Mouse (Mus musculus): Measurements from ENCODE around the gene Ndufc2.

Gene Ndufc2

DNA sequence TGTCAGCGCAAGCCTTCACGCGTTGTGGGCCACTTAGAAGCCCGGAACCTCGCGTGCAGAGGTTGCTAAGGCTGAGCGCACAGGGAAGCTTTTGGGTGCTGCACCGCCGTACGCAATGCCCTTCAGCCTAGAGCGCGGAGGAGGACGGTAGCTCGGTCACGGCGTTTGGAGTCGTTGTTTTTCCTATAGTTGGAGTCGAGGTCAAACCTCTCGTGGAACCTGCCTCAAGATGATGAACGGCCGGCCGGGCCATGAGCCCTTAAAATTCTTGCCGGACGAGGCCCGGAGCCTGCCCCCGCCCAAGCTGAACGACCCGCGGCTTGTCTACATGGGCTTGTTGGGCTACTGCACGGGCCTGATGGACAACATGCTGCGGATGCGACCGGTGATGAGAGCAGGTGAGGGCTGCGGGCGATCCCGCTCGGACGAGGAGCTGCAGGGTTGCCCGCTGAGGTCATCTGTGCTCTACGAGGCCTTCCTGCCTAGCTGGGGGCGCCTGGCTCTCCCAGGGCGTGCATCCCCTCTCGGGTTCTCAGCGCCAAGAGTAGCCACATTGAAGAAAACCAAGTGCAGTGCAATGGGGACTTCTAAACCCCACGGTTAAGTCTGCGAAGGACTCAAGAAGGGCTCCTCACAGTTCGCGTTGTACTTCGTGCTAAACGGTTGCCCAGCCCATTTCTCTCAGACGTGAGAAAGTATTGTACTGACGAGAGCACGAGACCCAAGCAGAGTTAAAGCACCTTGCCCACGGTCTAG lies at the start of gene Ndufc2:
Gene Ndufc2, plus strand, starts transcription at position 44 of the 756 bp plus-strand sequence.
- DNase-seq (ENCODE audit: low read depth, low spot score): peak; percentile 64

DNA sequence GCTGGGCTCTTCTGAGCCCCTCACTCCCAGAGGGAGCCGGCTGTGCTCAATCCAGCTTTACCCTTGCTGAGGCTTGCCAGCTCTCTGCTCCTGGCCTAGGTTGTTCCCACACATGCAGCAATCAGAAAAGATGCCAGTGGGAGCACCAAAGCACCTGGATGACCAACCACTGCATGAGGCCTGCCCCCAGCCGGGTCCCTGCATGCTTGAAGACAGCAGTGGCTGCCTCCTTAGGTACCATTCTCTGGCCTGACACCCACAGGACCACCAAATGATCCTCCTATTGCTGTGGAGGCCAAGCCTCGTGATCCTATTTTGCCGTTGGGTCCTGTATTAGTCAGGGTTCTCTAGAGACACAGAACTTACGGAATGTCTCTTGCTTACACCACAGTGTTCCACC lies 48.9 kb upstream of the Ndufc2 start:
- DNase-seq (ENCODE audit: low read depth, low spot score): no peak

DNA sequence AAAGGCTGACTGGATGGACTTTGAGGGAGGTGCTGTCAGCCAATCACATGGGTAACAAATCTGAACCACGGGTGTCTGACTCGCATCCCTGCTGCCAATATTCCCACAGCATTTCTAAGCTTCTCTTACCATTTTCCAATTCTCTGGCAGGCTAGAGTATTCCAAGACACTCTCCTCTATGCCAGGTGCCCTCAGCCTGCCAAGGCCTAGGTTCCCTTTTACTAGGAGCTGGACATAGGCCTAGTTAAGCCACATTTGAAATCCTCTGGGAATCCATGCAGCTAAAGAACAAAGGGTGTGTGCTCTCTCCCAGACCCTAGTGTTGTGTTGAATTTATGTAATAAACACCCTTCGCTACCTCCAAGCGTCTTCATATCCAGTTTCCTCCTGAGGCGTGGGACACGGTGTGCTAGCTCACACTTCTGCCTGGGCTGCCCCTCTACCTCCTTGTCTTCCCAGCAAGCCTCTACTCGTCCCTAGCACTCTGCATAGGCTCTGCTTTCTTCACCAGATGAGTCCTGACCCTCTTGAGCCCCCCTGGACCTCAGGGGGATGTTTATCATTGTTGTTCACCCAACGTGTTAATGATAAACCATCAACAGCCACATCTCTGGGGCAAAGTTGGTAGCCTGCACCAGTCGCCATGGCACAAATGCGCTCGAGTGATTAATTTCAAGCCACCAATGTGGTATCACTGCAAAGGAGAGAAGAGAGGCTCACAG lies 47.9 kb upstream of the Ndufc2 start:
- DNase-seq (ENCODE audit: low read depth, low spot score): no peak

DNA sequence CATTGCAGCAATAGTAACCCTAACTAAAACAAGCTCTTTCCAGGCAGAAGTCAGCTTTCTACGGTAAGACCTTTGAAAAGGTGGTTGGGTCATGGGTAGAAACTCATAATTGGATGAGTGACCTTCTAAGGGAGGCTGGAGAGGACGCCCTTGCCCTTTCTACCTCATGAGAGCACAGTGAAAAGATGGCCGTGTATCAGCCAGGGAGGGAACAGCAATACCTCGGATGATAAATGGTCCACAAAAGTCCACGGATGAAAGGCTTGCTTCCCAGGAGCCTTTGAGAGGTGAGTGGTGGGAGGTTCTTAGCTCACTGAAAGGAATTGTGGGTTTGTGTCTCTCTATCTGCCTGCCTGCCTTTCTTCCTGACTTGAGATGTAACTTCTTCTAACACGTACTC lies 46.4 kb upstream of the Ndufc2 start:
- no peak for DNase-seq (ENCODE audit: low read depth, low spot score)

DNA sequence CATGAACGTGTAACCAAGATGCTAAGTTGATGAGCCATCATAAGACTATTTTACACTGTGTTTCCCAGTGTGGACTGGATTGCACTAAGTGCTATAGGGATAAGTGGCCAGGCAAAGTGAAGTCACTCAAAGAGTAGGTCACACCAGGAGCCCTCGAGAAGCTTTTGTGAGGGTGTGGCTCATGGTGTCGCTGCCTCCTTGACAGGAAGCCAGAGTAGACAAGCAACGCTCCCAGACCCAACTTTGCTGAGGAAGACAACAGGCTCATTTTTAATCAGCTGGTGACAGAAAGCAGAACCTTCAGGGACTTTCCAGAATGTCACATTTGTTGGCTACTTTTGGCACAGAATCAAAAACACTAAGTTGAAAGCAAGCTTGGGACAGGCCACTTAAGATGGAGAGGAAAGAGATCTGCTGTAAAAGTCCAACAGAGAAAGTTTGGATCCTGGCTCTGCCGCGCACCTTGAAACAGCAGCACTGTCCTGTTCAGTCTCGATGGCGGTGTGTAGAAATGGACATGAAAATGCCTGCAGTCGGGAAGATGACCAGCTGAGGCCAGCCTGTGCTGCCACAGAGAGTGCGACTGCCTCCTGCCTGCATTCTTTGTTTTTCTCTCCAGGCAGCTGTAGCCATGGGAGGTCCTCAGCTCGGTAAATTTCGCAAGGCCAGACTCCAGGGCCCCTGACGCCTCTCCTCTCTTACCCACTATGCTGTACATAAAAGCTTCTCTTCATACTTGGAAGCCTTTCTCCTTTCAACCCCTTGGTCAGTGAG lies 44.5 kb upstream of the Ndufc2 start:
- no peak for DNase-seq (ENCODE audit: low read depth, low spot score)

DNA sequence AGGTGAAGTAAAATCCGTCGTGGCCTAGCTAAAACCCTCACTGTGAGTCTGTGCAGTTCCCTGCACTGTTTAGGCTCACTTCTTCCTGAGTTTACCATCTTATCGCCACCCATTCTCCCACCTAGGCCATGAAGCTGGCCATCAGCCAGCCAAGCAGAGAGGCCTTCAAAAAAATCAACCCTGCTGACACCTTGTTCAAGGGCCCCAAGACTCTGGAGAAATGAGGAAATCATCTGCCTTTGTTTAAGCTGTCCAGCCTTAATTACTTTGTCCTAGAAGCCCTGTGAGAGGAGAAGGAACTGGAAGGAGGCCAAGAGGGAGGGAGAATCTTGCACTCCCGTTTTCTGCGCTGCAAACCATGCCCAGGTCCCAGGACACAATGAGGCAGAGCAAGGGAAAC lies 43.5 kb upstream of the Ndufc2 start:
- DNase-seq (ENCODE audit: low read depth, low spot score): no peak

DNA sequence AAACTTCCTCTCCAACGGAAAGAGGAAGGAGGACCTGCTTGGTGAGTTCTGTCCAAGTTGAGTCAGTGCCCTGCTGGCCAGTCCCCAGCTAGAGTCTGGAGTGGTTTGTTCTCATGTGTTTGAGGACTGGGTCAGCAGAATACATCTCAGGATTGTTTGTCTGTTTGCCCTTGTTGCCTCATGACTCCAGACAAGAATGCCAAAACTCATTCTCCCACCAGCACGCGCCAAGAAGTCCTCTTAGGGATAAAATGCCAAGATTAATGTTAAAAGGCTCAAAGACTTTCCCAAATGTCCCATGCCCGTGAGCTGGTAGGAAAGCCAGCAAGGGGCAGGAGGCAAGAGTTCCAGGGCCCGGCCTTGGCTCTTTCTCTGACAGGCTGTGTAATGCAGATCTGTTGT lies 42.9 kb upstream of the Ndufc2 start:
- no peak for DNase-seq (ENCODE audit: low read depth, low spot score)

DNA sequence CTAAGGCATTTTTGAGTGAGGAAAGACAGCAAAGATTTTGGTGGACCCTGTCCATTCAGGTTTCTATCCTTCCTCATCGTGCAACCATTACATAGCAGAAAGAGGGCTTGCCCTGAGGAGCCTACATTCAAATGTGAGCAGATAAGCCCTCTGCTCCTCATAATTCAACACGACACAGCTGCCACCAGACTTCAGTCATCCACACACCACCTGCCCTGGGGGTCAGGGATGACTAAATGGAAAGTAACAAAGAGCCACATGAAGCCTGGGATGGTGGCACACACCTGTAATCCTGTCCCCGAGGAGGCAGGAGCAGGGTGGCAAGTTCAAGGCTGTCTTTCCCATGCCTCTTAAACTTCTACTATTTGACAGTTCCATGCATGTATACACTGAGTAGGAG lies 42.0 kb upstream of the Ndufc2 start:
- DNase-seq (ENCODE audit: low read depth, low spot score): no peak

DNA sequence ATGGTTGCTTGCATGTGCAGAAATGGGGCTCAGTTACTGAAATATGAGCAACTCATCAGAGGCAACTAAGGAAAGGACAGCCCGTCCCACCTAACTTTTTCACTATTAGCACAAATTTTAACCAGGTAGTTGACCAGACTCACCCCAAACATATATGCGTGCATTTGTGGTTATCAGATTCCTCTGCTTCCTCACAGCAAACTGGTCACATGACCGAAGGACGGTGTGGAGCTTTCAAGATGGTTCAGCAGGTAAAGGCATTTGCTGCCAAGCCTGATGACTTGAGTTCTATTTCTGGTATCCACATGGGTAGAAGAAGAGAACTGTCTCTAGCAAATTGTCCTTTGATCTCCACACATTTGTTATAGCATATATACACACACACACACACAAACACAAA lies 41.5 kb upstream of the Ndufc2 start:
- no peak for DNase-seq (ENCODE audit: low read depth, low spot score)

DNA sequence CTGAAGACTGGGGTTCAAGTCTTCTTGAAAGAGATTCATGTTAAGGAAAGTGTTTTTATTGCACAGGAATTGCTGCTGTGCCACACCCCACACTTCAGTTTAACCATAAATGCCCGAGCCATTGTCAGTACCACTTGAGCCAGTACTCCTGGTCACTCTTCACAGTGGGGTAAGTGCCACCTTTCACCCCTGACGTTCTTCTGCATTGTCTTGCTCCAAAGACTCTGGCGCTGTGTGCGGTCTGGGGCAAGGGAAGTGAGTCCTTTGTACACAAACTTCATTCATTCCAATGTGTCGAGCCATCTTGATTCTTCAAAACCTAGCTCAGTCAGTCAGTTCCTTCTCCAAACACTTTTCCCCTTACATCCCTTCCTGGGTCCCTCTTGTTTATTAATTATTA lies 39.6 kb upstream of the Ndufc2 start:
- DNase-seq (ENCODE audit: low read depth, low spot score): no peak

DNA sequence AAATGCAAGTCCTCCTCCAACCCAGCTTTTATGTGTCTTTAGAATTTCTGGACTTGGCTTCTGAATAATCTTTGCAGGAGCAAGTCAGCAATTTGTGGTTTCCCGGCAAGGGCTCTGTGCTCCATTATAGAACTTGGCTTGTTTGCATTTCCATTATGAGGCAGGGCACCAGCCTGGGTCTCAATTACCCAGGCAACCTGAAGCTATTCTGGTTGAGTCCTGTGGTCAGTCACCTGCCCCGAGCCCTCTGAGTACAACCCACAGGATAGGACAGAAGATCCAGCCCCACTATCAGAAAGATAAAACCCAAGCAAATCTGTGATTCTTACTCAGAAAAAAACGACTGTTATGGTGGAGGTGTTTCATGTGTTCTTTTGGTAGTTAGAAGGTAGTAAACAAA lies 38.8 kb upstream of the Ndufc2 start:
- DNase-seq (ENCODE audit: low read depth, low spot score): no peak

DNA sequence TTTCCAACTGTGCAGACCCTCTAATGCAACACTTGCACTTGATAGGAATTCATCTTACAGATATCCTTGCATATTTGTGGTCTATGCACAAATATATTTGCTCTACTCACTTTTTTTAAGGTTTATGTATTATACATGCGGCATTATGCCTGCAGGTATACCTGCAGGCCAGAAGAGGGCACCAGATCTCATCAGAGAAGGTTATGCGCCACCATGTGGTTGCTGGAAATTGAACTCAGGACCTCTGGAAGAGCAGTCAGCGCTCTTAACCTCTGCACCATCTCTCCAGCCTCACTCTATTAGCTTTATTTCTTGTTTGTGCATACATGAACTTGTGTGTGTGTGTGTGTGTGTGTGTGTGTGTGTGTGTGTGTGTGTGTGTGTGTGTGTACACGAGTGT lies 38.3 kb upstream of the Ndufc2 start:
- DNase-seq (ENCODE audit: low read depth, low spot score): no peak

DNA sequence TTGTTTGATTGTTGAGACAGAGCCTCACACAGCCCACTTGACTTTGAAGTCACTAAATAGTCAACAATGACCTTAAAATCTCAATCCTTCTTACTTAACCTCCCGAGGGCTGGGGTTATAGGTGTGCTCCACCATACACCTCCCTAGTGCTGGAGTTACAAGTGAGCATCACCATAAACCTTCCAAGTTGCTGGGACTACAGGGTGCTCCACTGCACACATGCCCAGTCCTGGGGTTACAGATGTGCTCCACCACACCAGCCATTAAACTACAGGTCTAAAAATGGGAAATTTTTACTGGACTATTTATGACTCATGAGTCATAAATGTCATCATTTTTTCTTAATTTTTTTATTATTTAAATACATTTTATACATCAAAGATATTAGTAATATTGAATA lies 33.9 kb upstream of the Ndufc2 start:
- DNase-seq (ENCODE audit: low read depth, low spot score): no peak

DNA sequence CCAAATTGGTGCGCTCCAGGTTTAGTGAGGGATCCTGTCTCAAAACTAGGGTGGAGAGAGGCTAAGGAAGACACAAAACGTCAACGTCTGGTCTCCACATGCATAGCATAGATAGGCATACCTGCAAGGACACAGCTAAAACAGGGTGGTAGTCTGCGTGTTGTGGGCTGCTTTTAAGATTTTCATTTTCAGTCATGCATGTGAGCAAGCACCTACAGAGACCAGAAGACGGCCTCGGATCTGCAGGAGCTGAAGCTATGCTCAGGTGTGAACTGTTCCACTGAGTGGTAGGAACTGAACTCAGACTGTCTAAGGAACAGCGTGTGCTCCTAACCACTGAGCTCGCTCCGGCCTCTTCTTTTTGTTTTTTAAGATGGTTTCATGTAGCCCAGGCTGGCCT lies 24.7 kb upstream of the Ndufc2 start:
- no peak for DNase-seq (ENCODE audit: low read depth, low spot score)

DNA sequence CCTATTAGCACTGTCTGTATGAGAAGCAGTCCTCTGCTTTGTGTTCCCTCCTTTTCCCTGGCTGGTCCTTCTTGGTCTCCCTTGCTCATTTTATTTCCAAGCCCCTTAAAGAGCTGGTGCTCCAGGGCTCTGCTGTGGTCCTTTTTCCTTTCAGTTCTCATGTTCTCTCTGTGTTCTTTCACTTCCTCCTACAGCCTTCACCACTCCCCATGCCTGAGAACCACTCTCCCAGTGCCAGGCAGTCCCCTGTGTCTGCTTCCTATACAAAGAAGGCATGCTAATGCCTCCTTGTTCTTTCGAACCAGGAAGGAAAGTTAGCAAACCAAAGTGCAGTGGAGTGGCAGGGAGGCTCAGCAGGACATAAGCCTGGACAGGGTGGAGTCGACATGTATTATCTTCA lies 23.9 kb upstream of the Ndufc2 start:
- DNase-seq (ENCODE audit: low read depth, low spot score): no peak

DNA sequence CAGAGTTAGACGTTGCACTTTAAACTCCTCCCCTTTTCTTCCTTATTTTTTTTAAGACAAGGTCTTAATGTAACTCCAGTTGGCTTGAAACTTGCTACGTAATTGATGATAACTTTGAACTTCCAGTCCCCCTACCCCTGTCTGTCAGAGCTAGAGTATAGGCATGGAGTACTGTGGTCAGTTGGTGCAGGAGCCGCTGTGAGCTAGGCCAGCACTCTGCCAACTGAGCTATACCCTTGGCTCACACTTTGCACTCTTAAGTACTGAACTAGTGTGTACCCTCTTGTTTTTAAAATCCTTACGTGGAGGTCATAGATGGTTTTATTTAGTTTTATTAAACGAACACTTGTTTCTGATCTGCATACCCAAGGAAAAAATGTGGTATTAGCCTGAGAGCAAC lies 20.5 kb upstream of the Ndufc2 start:
- no peak for DNase-seq (ENCODE audit: low read depth, low spot score)

DNA sequence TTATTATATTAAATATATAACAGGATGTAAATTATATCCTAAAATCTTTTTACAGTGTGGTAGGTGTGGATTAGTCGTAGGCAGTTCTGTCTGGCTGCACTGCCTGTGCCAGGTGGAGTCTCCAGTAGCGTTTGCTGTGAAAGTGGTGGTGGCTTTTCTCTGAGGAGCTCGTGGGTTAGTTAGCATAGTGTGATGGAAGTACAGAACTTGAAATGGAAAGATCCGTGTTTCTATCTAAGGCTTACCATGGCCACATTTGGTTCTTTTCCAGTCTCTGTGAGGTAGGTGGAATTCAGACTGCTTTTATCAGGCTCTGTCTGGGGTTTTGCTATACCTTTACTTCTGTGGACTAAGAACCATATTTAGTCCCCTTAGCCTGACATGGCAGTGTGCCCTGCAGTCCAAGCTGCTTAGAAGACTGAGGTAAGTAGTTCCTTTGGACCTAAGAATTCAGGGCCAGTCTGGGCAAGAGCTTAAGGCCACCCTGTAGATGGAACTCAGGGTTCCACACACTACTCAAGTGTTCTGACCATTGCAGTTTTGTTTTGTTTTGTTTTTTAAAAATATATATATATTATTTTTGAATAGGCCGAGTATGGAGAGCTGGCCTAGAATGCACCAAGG lies 19.2 kb upstream of the Ndufc2 start:
- no peak for DNase-seq (ENCODE audit: low read depth, low spot score)

DNA sequence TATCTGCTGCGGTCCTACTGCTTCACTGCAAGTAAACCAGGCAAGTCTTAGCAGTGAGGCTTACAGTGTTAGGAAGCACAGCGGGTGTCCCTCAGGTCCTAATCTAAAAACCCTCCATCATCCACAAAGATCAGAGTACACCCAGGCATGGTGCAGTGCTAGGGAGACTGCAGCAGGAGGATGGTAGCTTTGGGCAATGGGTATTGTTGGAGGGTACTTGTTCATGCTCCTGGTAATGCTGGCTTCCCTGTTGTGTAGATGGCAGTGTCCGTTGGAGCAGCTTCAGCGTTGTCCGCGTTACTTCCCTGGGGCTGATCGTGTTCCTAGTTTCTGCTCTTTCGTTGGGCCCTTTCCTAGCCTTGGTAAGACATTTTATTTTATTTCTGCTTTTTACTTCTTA lies 17.1 kb upstream of the Ndufc2 start:
- no peak for DNase-seq (ENCODE audit: low read depth, low spot score)

DNA sequence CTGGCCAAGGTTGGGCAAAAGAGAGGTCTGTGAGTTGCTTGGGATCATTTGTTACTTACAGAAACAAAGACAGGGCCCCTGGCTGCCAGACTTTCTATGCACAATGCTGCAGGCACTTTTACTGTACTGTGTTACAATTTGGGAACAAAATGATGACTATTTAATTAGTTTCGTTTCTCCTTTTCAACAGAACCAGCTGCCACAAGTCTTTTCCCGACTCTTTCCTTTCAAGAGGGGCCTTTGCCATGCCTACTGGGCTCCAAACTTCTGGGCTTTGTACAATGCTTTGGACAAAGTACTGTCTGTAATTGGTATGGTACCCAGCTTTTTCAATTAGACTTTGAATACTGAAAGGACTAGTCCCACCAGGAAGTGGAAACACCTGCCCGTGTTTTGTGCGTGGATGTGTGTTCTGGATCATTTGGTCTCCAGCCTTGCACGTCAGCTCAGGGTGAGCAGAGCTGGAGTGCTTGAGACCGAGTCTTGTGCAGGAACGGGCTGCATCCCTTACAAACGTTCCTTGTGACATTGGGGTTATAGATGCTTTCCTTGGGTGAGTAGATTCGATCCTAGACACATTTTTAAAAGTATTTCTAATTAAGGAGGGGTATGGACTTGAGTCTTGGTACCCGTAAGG lies 16.2 kb upstream of the Ndufc2 start:
- DNase-seq (ENCODE audit: low read depth, low spot score): no peak

DNA sequence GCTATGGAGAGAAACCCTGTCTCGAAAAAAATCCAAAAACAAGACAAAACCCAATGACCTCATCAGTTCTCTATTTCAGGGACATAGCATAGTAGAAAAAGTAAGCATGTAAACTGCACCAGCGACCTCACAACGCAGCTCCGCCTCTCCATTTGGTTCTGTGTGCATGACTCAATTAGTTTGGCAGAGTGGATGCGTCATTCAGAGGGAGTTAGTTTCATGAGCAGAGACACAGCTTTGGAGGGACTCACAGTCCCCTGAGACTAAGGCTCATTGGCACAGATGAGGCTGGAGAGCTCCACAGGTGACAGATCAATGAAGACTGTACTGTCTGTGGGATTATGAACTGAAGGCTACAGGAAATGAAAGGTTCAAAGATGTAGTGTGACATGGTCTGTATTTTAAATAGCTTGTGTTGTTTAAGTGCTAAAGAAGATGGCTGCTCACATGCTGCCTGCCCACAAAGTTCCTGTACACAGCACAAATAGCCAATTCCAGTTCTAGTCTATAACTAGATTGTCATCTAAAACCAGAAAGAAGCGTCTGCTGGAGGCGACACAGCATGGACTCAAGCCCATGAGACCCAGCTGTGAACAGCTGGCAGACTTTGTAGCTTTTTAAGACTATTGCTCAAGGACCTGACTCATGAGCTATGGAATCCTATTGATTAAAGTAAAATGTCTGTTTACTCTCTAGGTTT lies 13.5 kb upstream of the Ndufc2 start:
- no peak for DNase-seq (ENCODE audit: low read depth, low spot score)

DNA sequence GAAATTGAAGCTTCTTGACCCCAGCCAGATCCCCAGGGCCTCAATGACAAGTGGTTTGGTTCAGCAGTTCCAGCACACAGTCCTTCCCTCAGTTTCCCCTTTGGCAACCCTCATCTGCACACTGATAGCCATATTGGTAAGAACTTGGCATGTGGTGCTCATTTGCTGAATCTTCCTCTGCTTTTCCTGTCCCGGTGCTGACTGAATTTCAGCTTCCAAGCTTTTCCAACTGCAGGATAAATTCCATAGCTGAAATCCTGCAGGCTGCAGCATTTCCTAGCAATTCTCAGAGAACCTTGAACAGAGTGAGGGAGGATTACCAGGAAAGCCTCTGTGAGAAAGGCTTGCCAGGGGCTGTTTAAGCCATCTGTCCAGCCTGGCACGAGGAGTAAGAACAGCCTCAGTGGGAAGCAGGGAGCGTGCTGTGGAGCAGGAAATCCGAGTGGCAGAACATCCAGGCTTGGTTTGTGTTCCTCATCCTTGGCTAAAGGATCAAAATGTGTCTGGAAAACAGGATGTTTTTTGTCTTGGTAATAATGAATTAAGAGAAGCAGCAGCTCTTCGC lies 12.9 kb upstream of the Ndufc2 start:
- peak; percentile 80 for DNase-seq (ENCODE audit: low read depth, low spot score)

Data from brain, embryonic 18.5 days (tissue).